Mouse (Mus musculus) liver (tissue): Measurements from ENCODE around the gene Gm10065.
A peak's percentile ranks its signal among the peaks of the same experiment; 100 is the strongest.
"Not testable (repeated sequence)": the region's sequence is repeated elsewhere in the genome, so short reads cannot be mapped to it uniquely, and the experiment has no call there.

ENCODE experiments used
- DNase-seq: peaks from one replicate; pipeline ENCODE4 v3.0.0-alpha.2; 2020; ENCODE audit warnings: mixed read lengths

The Gm10065 gene

DNA sequence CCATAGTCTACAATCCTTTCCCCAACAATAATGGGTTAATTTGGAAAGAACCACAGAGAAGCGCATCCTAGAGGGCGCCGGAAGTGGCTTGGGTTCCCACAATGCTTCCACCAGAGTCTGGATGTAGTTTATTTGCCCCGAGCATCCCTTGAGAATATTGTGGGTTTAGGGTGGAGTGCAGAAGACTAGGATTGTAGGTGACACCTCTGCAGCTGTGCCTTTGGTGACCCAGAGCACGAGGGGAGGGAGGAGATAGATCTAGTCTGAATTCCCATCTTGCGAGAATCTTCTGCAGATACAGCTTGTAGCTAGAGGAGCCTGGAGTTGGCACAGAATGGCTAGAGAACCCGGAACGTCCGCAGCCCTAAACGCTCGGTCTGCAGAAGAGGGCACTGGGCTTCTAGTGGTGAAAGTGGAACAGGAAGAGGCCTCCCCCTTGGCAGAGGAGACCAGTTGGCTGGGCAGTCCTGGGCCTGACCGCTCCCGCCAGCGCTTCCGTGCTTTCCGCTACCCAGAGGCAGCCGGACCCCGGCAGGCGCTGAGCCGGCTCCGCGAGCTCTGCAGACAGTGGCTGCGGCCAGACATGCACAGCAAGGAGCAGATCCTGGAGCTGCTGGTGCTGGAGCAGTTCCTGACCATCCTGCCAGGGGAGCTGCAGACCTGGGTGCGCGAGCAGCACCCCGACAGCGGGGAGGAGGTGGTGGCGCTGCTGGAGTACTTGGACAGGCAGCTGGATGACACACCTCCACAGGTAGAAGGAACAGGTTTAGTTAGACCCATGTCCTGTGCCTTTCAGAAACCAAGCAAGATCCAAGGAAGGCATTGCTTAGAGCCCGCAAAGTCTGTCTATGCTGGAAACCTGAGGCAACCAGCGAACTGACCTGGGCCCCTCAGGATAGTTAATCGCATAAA is at the start of gene Gm10065, which contains the start of gene Zkscan4:
Gm10065 (minus strand) TSS at position 683 of the 912 bp plus-strand sequence.
Zkscan4 (plus strand) TSS at position 149 of the 912 bp plus-strand sequence.
- DNase-seq: peak; percentile 30

DNA sequence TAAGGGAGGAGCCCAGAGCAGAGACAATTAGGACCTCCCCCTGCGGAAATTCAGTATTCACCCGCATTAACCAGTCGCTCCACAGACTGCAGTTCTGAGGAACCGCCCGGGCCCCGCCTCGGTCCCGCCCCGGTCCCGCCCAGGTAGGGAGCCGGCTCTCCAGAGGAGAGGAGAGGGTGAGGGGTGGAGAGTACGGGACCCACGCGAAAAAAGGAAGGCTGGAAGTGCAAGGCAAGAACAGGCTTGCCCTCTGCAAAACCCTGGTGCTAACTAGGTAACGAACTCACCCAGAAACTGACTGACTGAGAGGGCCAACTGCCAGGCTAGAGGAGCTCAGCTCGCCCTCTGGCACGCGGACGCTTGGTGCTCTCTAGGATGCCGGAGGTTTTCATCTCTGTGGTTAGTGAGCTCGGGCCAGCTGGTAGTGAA is 27.0 kb upstream of the Gm10065 start:
- peak; percentile 90 for DNase-seq

DNA sequence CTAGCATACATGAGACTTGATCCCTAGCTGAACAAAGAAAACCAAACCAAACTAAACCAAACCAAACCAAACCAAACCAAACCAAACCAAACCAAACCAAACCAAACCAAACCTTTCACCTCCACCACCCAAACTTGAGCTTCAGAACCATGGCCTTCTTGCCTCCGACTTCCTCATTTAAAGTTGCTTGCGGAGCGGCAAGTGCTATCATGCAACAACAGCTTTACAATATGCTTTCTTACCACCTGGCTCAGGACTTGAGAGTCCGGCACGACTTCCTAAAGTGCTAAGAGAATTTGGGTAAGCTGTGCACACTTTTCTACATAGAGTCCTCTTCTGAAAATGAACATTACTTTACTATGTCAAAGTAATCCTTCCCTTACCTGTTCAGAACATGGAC is 23.1 kb upstream of the Gm10065 start:
- DNase-seq: no peak

DNA sequence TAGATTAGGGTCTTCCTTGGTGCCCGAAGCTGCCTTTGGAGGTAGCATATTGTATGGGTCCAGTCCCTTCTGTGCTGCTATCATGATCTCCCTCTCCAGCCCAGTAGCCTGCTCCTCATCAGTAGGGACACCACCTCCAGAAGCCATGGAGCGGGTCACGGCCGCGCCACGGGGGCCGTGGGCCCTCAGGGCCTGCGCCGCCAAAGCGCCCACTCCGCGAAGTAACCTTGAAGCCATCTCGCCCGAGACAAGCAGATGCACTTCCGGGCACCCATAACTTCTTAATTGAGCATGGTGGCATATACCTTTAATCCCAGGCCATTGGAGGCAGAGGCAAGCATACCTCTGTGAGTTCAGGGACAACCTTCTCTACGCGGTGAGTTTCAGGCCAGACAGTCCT is 21.9 kb upstream of the Gm10065 start, which contains the start of gene Gm11273:
Gm11273 (minus strand) TSS at position 237 of the 400 bp plus-strand sequence.
- not testable (repeated sequence) for DNase-seq

DNA sequence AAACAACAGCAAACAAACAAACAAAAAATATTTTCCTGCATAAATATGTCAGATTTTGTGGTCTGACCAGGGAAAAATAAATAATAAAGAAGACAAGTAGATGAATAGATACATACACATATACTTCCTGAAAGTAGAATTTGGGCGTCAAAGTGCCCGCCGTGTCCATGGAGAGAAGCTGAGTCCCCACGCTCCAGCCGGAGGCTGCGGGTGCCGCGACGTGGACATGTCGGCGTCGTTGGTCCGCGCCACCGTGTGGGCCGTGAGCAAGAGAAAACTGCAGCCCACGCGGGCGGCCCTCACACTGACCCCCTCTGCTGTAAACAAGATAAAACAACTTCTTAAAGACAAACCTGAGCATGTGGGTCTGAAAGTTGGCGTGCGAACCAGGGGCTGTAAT is 15.8 kb upstream of the Gm10065 start, which contains the start of gene AK157302:
AK157302 (plus strand) TSS at position 144 of the 400 bp plus-strand sequence.
- no peak for DNase-seq

DNA sequence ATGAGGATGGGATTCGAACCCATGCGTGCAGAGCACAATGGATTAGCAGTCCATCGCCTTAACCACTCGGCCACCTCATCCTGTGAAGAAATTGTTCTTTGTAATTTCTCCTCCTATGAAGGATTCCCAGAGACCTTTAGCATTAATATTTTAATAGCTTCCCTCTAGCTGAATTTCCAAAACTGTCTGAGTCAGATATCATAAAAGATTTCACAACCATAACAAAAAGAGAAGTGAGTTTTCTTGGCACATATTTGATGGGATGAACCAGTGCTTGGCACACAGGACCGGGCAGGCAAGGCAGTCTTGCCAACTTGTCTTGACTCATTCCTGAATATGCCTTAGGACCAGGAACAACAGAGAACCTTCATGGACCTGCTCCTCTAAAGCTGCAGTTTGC is 13.6 kb upstream of the Gm10065 start:
- DNase-seq: no peak

DNA sequence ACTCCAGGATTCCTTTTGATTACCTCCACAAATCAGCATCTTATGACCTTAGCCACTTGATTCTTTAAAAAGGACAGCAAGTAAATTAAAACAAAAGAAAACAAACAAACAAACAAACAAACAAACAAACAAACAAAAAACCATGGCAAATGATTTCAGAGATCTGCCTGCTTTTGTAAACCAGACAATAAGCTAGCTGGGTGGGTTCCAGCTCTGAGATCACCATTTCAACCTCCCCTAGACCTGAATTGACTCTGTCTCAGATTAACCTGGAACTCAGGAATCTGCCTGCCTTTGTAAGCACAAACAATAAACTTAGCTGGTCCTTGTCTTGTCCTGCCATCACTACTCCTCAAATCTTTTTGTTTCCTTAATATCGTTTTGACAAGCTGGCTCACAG is 7.6 kb upstream of the Gm10065 start:
- no peak for DNase-seq

DNA sequence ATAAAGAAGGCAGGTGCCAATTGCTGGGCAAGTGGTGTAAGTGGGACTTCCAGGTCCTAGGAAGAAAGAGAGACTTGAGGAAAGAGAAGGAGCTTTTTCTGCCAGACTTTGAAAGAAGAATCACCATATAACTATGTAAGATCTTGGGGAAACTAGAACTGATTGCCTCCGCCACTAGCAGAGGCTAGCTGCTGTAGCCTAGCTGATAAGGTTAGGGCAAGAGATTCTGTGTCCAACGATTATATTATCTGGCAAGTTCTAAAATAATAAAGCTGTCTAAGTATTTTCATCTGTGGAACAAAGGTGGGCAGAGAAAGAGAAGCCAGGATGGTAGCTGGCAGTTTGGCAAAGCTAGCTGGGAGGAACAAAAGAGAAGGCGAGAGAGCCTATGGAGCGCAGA is 6.8 kb downstream of the Gm10065 start:
- DNase-seq: no peak

DNA sequence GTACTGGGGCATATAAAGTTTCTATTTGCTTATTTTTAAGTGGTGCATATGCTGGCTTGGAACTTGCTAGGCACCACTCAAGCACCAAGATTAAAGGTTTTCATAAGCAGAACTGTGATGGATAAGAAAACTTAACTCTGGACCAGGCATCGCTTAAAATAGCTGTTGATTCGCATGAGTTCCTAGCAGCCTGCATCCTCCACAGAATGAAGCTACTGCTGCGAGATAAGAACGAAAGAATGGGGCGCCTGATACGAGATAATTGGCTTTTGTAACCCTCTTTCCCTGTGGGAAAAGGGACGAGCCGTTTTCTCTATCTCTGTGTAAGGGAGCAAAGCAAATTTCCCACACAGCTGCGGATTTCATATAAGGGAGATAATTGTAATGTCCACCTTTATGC is 10.1 kb downstream of the Gm10065 start:
- DNase-seq: peak; percentile 5

DNA sequence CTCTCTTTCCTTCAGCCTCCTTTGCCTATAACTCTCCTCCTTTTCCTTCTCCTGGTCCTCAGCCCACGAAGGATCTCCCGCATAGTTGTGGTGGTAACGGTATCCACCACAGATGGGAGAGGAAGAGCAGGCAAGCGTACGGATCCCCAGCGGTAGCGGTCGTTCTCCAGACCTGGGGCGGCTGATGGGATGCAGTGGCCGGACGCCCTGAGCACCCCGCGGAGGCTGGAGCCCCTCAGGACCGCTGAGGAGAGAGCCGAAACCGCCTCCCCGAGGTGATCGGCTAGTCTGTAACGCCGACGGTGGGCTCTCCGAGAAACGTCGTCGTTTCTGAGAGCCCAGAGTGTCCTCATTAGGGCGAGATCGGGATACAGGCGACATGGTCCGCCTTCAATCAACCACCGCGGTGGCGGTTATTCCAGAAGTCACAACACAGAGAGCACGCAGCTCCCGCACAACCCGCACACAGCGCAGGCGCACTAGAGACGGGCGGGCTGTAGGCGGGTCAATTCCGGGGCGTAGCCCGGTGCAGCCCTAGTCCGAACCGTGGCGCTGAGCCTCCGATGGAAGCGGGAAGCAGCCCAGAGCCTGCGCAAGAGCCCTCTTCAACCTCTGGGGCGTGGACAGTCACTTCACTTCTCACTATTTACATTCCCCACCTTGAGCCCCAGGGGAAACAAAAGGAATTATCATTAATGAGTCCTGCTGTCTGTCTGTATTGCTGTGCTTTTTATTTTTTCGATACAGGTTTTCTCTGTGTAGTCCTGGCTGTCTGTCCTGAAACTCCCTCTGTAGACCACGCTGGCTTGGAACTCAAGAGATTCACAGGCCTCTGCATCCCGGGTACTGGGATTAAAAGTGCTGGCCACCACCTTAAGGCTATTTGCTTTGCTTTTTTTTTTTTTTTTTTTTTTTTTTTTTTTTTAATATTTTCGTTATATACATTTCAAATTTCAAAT is 10.9 kb downstream of the Gm10065 start, which contains the start of gene Nkapl:
Nkapl (minus strand) TSS at position 449 of the 959 bp plus-strand sequence.
- DNase-seq: peak; percentile 94

DNA sequence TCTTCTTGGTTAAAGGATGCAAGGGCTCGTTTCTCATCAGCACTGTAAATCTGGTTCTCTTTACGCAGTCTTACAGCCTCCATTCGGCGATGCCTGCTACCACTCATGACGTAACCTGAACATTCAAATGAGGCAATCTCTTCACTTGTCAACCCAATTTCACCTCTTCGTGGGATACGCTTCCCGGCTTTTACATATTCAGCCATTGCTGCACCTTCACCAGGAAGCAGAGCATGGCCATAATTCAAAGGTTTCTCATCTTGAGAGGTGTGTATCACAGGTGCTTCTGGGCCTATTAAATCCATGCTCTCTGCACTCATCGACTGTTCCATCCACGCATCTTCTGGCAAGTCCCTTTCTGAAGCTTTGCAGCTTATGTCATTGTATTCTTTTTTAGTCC is 11.9 kb downstream of the Gm10065 start:
- no peak for DNase-seq

DNA sequence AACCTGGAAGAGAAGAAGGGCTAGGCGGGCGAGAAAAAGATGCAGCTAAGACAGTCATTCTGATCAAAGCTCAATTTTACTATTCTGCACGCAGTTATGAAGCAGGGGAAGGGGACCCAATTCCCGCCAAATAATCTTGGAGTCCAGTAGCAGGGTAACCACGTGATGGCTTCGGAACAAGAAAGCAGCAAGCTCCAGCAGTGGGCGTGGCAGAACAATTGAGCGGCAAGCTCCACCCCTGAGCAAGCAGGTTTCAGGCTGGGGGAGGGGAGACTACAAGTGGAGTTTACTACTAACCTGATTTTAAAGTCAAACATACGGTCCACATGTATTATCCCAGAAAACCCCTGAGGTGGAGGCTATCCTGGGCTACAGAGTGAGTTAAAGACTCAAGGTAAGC is 16.7 kb downstream of the Gm10065 start:
- not testable (repeated sequence) for DNase-seq

DNA sequence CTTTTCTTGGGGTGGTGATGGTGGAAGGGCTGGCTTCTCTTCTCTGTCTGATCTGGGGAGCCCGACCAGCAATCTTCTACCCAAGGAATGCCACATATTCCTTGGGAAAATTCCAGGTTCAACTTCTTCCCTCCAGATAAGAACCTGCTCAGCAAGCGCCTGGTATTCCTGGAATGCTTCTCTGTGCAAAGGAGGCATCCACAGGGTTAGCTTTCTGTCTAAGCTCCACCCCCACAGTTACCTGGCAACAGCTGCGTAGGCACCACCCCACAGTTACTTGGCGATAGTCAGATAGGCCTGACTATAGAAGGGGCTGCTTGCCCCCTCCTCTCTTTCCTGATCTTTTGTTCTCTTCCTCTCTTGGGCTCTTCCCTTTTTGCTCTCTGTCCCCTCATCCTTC is 22.9 kb downstream of the Gm10065 start:
- no peak for DNase-seq

DNA sequence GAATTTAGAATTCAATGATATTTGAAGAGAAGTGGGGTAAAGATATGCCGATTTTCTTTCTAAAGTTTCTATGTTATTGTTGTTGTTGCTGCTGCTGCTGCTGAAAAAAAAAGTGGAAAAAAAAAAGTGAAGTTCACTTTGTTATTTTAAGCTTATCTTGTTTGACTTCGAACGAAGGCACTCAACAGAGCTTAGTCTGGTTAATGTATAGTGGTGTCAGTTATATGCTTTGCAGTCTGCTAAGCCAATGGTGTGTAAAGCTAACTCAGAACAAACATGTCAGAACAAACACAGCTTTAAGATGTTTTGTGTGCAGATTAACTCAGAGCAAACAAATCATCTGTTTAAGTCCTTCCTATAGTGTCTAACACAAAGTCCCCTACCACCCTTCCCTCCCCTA is 25.1 kb downstream of the Gm10065 start:
- no peak for DNase-seq

DNA sequence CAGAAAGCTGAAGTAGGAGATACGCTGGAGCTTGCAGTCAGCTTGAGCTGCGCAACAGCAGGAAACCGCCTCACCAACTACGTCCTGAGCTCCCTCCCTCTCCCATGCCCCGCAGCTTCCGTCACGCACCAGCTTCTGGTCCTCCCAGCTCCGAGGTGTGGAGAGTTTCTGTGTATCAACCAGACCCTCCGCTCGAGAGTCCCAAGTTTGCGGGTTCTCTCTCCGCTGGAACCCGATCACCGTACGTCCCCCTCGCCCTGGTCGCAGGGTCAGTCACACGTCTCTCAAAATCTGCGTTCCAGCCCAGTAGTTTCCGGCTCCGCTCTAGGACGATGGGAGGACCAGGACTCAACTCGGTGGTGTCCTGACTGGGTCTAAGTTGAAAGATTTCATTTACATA is 25.8 kb downstream of the Gm10065 start, which contains the start of gene Zscan26:
Zscan26 (minus strand) TSS at position 282 of the 400 bp plus-strand sequence.
- peak; percentile 73 for DNase-seq

DNA sequence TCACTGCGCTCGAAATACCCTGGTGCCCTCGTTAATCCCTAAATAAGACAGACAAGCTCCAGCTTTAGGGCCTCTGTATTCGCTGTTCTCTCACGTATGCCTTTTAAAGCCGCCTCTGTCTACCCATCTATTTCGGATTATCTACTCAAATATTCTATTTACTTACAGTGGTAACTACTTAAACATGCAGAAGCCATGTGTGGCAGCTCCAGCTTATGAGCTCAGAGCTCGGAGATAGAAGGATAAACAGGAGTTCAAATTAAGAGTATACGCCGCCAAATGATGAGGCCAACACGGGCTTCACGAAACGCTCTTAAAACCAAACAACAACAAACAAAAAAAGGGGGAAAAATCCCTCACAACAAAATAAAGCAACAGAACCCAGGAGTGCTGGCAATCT is 26.2 kb downstream of the Gm10065 start:
- DNase-seq: no peak

DNA sequence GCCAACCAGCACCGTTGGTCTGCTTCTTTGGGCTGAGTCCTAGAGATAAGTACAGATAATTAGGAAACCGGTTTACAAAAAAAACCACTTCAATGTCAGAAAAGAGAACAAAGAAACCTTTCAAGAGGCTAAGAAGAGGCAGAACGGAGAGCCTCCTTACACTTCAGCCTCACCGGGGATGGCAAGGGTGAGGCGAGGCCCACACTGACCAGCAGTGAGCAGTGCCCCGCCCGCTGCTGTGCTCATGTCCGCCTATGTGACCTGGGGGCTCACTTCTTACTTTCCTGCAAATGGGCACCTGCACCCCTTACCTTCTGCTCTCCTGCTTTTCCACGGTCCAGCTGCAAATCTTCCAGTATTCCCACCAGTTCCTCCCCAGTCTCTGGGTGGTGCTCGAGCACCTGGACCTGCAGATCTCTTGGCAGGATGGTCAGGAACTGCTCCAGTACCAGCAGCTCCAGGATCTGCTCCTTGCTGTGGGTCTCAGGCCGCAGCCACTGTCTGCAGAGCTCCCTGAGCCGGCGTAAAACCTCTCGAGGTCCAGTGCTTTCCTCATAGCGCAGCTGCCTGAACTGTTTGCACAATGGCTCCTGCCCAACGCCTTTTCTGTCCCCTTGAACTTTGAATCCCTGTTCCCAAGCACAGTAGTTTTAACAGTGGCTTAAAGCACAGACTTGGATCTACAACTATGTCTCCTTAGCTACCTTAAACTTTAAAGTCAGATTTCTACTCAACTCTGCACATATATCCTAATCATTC is 31.2 kb downstream of the Gm10065 start:
- no peak for DNase-seq

DNA sequence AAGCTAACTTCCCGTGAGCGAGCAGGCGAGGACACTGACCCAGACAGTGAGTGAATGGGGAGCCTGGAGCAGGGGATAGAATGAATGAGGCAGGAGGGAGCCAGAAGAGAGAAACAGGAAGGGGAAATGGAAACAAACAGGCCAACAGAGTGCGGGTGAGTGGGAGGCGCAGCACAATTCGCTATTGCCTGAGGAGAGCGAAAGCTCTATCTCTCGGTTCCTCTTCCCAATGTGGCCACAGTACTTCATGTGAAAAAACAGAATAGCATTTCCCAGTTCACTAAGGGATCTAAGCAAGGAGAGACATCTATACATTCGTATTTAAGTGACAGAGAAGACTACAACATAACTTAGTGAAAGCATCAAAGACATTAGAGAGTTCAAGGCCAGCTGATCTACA is 32.4 kb downstream of the Gm10065 start:
- no peak for DNase-seq

DNA sequence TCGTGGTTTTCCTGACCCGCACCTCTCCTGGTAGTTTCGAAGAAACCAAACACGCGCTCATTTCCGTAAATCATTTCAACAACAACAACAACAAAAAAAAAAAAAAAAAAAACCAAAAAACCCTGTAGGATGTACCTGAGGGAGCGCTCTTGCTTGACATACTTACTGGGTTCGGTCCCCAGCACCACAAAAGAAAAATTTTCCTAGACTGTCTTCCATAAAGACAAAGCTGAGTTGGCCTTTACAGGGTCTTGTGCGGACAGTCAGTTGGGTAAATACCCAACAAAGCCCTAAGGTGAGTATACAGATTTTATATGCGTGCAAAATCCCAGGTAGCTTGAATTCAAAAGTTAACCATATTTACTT is 38.1 kb downstream of the Gm10065 start:
- DNase-seq: no peak

DNA sequence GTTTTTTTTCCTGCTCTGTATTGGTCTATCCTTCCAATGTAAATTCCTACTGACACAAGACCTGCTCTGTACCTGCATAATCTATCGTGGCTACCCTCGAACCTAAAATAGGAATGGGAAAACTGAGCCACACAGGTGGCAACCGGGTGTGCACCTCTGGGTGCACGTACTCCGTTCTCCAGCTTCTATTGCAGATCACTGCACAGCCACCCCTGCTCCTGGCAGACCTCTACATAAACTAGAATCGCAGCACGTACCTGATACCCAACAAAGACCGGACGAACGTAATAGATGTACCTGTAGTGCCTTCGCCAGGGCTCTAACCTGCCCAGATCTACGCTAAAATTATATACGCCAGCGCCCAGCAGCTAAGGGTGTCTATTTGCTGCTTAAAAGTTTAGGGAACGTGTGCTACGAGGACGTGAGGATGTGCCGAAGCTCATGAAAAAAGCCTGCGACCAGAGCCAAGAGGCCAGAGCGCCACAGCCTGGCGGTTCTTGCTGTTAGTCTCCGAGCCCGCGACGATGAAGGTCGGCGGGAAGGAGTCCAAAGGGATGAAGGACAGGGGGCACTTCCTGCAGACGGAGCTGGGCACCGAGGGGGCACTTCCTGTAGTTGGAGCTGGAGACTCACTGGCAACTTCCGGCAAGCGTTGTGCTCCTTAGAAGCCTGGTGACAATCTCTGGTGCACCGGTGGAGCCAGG is 38.6 kb downstream of the Gm10065 start, which contains the start of gene Pgbd1:
Pgbd1 (minus strand) TSS at position 556 of the 704 bp plus-strand sequence.
- DNase-seq: peak; percentile 82

DNA sequence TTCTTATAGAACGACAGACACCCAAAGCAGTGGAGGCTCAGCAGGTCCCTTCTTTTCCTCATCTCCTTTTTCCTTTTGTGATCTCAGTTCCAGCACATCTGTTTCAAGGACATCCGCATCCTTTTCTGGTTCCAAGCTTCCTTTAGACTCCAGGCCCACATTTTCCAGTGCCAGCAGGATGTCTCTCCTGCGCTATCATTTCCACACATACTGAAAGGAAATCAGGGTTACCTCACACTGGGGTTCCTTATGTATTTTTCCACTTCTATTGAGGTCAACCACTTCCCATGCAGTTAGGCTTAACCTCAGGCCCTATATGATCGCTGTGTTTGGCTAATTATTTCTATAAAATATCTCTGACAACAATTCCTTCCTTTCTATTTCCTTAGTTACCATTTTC is 43.8 kb downstream of the Gm10065 start:
- no peak for DNase-seq
